Mouse (Mus musculus) megakaryocyte, embryonic 14.5 days (primary cell): ENCODE results near the gene Ndufs2.

ENCODE experiments used
- FLI1 ChIP-seq: IDR thresholded peaks from 2 replicates; pipeline ENCODE4 v1.6.1; 2012; ENCODE audit warnings: low read length, inconsistent platforms, mixed read lengths
- GATA1 ChIP-seq: IDR thresholded peaks from 3 replicates; pipeline ENCODE4 v1.6.1; 2012; ENCODE audit warnings: mixed read lengths, low read length, inconsistent platforms, borderline replicate concordance

- TF ChIP-seq GATA1, result no peak
- no peak for TF ChIP-seq FLI1
Observed at GRCm38 (mm10) chr1:171247916-171248315, 3.3 kb downstream of the Ndufs2 start.
